Mouse (Mus musculus) C2C12 (cell line): ENCODE results near the gene Pou4f1. TPM values are rescaled to one million over a fixed set of nuclear protein-coding genes. Genes with fewer than 3 reads are reported as not detected.

ENCODE experiments used
- H3K27me3 ChIP-seq: one replicate; pipeline ENCODE4 v1.6.1; 2011; ENCODE audit not compliant: control insufficient read depth, insufficient read depth, insufficient read length
- H3K36me3 ChIP-seq: one replicate; pipeline ENCODE4 v1.6.1; 2011; ENCODE audit not compliant: control insufficient read depth, insufficient read depth
- H3K4me3 ChIP-seq: one replicate; pipeline ENCODE4 v1.5.1; 2011; ENCODE audit warnings: mild to moderate bottlenecking, control low read depth; ENCODE audit not compliant: poor library complexity, insufficient read depth, severe bottlenecking
- H3K79me2 ChIP-seq: one replicate; pipeline ENCODE4 v1.6.1; 2011; ENCODE audit not compliant: control insufficient read depth, insufficient read depth
- H3K79me3 ChIP-seq: one replicate; pipeline ENCODE4 v1.6.1; 2011; ENCODE audit warnings: low read depth, control low read depth
- H3ac ChIP-seq: one replicate; pipeline ENCODE3; 2011; ENCODE audit warnings: low read depth; ENCODE audit not compliant: control insufficient read depth, insufficient read length
- CEBPB ChIP-seq: IDR thresholded peaks from one replicate; pipeline ENCODE4 v1.6.1; 2011; ENCODE audit warnings: low read depth, mild to moderate bottlenecking, control low read depth, moderate library complexity
- CTCF ChIP-seq: IDR thresholded peaks from one replicate; pipeline ENCODE4 v1.5.1; 2011; ENCODE audit not compliant: control insufficient read depth, insufficient read depth, insufficient read length
- FOSL1 ChIP-seq: IDR thresholded peaks from one replicate; pipeline ENCODE4 v1.8.0; 2011; ENCODE audit warnings: mild to moderate bottlenecking, low read length; ENCODE audit not compliant: poor library complexity, insufficient read depth, severe bottlenecking
- MAX ChIP-seq: IDR thresholded peaks from one replicate; pipeline ENCODE4 v1.6.1; 2011; ENCODE audit warnings: mild to moderate bottlenecking, control low read depth
- MYOD1 ChIP-seq: IDR thresholded peaks from one replicate; pipeline ENCODE4 v1.6.1; 2011; ENCODE audit warnings: low read depth; ENCODE audit not compliant: control insufficient read depth, insufficient read length
- MYOG ChIP-seq: IDR thresholded peaks from one replicate; pipeline ENCODE4 v1.6.1; 2011; ENCODE audit not compliant: control insufficient read depth, insufficient read length; ENCODE audit errors: extremely low read depth
- USF1 ChIP-seq: IDR thresholded peaks from one replicate; pipeline ENCODE4 v1.6.1; 2011; ENCODE audit warnings: low read depth, mild to moderate bottlenecking, control low read depth, moderate library complexity
- polyA plus RNA-seq: library from polyadenylated mRNA; unstranded; fragments of >200 nt; fragmentation: generic; extraction: Trizol; gene quantifications from one replicate; pipeline ENCODE4 v1.2.1, GENCODE M21; 2012; ENCODE audit warnings: missing spikeins

The Pou4f1 gene
- polyA plus RNA-seq, 1 experiment = 0.85 TPM

- Histone ChIP-seq H3K4me3 (no peak overlapping the region), H3K79me2 (no peaks in the 10 kb centered on the region), H3K36me3 (no peaks in the 10 kb centered on the region), H3K79me3 (no peaks in the 10 kb centered on the region), H3K27me3 (peaks cover 12% of the 10 kb centered on the region), H3ac (no peak overlapping the region)
- no peak for TF ChIP-seq USF1
- TF ChIP-seq CTCF = no peak
- no peak for TF ChIP-seq MAX
- no peak for TF ChIP-seq MYOD1
- no peak for TF ChIP-seq CEBPB
- no peak for TF ChIP-seq MYOG
Observed at GRCm38 (mm10) chr14:104457966-104458710, 9.7 kb downstream of the Pou4f1 start.

GRCm38 (mm10) chr14:104456976-104457375, 10.8 kb downstream of the Pou4f1 start:
- Histone ChIP-seq H3K4me3 (no peak overlapping the region), H3K36me3 (no peaks in the 10 kb centered on the region), H3K79me2 (no peaks in the 10 kb centered on the region), H3ac (no peak overlapping the region), H3K79me3 (no peaks in the 10 kb centered on the region), H3K27me3 (peaks cover 12% of the 10 kb centered on the region)
- no peak for TF ChIP-seq FOSL1
- TF ChIP-seq MYOD1 = no peak
- TF ChIP-seq MYOG = no peak
- no peak for TF ChIP-seq USF1
- TF ChIP-seq MAX = no peak
- TF ChIP-seq CTCF = no peak
- TF ChIP-seq CEBPB = no peak

GRCm38 (mm10) chr14:104453824-104454223, 14.0 kb downstream of the Pou4f1 start:
- Histone ChIP-seq H3K27me3 (peaks cover 3% of the 10 kb centered on the region), H3K79me2 (no peaks in the 10 kb centered on the region), H3K4me3 (no peak overlapping the region), H3K79me3 (no peaks in the 10 kb centered on the region), H3ac (no peak overlapping the region), H3K36me3 (no peaks in the 10 kb centered on the region)
- TF ChIP-seq MAX = peak; percentile 61
- no peak for TF ChIP-seq CTCF
- TF ChIP-seq MYOD1 = no peak

- TF ChIP-seq MYOD1 = no peak
- TF ChIP-seq FOSL1 = no peak
- no peak for TF ChIP-seq USF1
- TF ChIP-seq CTCF = no peak
- TF ChIP-seq CEBPB = no peak
- H3K4me3 ChIP-seq = no peak overlapping the region
- no peaks in the 10 kb centered on the region for H3K79me3 ChIP-seq
- H3K27me3 ChIP-seq = no peaks in the 10 kb centered on the region
- no peaks in the 10 kb centered on the region for H3K36me3 ChIP-seq
- H3K79me2 ChIP-seq = no peaks in the 10 kb centered on the region
- H3ac ChIP-seq = no peak overlapping the region
Observed at GRCm38 (mm10) chr14:104434293-104434692, 33.5 kb downstream of the Pou4f1 start.

GRCm38 (mm10) chr14:104430819-104431218, 37.0 kb downstream of the Pou4f1 start:
- H3K36me3 ChIP-seq = no peaks in the 10 kb centered on the region
- H3K79me3 ChIP-seq = no peaks in the 10 kb centered on the region
- H3K27me3 ChIP-seq = no peaks in the 10 kb centered on the region
- no peak overlapping the region for H3K4me3 ChIP-seq
- TF ChIP-seq MYOD1 (no peak), CEBPB (no peak), USF1 (no peak), CTCF (no peak), FOSL1 (no peak), MYOG (no peak), MAX (no peak)
- no peak overlapping the region for H3ac ChIP-seq
- no peaks in the 10 kb centered on the region for H3K79me2 ChIP-seq

- TF ChIP-seq MYOG = no peak
- H3K79me2 ChIP-seq = no peaks in the 10 kb centered on the region
- no peaks in the 10 kb centered on the region for H3K79me3 ChIP-seq
- no peak overlapping the region for H3ac ChIP-seq
- no peaks in the 10 kb centered on the region for H3K27me3 ChIP-seq
- H3K36me3 ChIP-seq = no peaks in the 10 kb centered on the region
- H3K4me3 ChIP-seq = no peak overlapping the region
Observed at GRCm38 (mm10) chr14:104423688-104424470, 43.9 kb downstream of the Pou4f1 start.

Other genes with a start within 250 kb of the Pou4f1 start
- gene Rnf219, start 54.6 kb upstream of the Pou4f1 start, polyA plus RNA-seq = 5.1 TPM